Mouse (Mus musculus) ZHBTc4 (cell line): Measurements from ENCODE around the gene Asap2.

Experiments used
- DNase-seq: peaks from one replicate; pipeline ENCODE4 v3.0.0-alpha.2; 2011; ENCODE audit warnings: low read depth, low spot score

The Asap2 gene

DNA sequence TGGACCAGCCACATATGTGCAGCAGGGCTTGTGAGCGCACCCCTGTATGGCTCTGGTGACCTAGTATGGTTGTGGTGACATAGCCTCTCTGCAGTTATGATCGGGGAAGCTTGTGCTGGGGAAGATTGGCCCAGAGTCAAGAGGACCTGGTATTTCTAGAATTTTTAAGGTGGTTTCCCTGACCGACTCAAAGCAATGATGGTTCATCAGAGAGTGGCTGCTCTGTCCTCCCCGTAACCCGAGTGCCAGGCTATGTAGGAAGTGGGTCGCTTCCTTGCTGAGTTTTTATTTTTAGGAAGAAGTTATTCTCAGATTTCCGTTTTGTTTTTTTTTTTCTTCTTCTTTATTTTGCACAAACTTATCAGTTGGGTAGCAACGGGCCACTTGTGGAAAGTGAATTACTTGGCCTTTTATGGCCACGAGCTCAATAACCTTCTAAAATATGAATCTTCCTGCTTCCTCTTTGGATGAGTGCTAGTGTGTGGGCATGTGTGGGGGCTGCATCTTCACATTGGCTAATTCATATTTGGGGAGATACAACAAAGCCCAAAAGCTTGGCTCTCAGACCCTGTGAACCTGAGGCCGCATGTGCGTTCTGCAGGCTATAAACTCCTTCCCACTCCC, 218.0 kb downstream of the Asap2 start:
- no peak for DNase-seq

- DNase-seq, result no peak
These were observed 219.0 kb downstream of the Asap2 start for GRCm38 (mm10) chr12:21209273-21209672.

GRCm38 (mm10) chr12:21212876-21213275, 222.6 kb downstream of the Asap2 start:
- no peak for DNase-seq

GRCm38 (mm10) chr12:21214551-21215165, 224.4 kb downstream of the Asap2 start:
- no peak for DNase-seq

- DNase-seq, result no peak
These were observed 227.7 kb downstream of the Asap2 start for GRCm38 (mm10) chr12:21217776-21218444.

GRCm38 (mm10) chr12:21220596-21220995, 230.3 kb downstream of the Asap2 start:
- DNase-seq, result no peak

- peak; percentile 70 for DNase-seq
These were observed 233.7 kb downstream of the Asap2 start for GRCm38 (mm10) chr12:21223923-21224322.

GRCm38 (mm10) chr12:21225358-21225757, 235.1 kb downstream of the Asap2 start:
- DNase-seq, result no peak

DNA sequence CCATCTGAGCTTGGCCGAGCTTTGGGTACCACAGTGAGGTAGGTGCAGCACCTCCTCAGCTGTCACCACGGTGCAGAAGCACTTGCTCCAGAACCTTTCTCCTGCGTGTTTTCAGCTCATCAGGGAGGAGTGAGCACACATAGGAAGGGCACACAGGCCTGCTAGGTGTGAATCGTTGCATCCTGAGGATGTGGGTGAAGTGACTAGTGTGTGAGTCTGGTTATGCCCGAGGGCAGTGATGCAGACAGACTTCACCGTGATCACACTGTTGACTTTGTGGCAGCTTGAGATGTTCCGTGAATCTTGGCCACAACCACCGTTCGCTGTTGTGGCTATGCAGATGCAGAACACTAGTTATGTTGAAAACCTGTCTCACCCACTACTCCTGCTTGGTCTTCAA, 236.1 kb downstream of the Asap2 start:
- no peak for DNase-seq

GRCm38 (mm10) chr12:21227076-21227980, 237.1 kb downstream of the Asap2 start:
- DNase-seq, result peak; percentile 52

DNA sequence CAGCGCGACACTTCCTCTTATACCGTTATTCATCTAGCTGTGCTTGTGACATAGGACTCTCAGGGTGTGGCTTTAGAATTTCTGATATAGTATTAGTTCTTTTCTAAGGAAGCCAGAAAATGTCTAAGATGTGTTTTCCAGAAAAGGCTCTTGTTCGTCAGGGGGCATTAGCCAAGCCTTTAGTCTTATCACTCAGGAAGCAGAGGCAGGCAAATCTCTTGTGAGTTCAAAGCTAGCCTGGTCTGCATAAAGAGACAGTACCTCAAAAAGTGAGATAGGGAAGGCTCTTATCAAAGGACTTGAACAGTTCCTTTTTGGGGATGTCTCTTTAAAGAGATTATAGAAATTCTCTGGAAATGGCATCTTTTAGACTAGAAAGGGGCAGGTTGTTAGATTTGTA, 238.4 kb downstream of the Asap2 start:
- DNase-seq, result no peak

- DNase-seq, result peak; percentile 56
These were observed 239.0 kb downstream of the Asap2 start for GRCm38 (mm10) chr12:21229076-21229918.

DNA sequence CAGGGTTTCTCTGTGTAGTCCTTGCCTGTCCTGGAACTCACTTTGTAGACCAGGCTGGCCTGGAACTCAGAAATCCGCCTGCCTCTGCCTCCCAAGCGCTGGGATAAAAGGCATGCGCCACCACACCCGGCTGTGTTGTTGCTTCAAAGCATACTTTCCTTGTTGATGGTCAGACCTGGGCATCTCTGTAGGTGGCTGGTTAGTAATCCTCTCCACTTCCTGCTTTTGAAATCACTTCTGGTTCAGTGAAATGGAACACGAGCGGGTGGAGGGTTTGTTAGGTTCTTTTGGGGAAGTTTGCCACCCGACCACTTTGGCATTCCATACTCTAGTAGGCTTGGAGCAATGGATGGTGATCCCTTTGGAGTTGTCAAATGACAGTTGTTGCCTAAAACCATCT, 243.5 kb downstream of the Asap2 start:
- no peak for DNase-seq

GRCm38 (mm10) chr12:21234560-21234959, 244.3 kb downstream of the Asap2 start:
- DNase-seq, result no peak

DNA sequence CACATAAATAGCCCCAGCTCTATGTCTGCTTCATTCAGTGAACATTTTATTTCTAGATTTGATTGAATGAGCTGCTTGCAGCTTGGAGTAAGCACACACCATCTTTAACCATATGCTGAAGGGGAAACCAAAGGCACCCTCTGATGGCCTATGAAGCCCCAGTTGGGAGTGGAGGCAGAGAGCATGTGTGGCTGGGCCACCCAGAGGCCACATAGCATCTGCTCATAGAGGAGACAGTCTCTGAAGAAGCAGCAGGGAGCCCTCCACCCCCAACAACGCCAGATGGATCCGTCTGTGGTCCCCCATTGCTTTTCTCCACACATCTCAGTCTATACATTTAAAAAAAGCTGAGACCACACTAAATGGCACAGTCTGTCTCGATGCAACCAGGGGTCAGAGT, 251.7 kb downstream of the Asap2 start:
- DNase-seq, result no peak

- DNase-seq, result no peak
These were observed 254.2 kb downstream of the Asap2 start for GRCm38 (mm10) chr12:21244375-21244960.

DNA sequence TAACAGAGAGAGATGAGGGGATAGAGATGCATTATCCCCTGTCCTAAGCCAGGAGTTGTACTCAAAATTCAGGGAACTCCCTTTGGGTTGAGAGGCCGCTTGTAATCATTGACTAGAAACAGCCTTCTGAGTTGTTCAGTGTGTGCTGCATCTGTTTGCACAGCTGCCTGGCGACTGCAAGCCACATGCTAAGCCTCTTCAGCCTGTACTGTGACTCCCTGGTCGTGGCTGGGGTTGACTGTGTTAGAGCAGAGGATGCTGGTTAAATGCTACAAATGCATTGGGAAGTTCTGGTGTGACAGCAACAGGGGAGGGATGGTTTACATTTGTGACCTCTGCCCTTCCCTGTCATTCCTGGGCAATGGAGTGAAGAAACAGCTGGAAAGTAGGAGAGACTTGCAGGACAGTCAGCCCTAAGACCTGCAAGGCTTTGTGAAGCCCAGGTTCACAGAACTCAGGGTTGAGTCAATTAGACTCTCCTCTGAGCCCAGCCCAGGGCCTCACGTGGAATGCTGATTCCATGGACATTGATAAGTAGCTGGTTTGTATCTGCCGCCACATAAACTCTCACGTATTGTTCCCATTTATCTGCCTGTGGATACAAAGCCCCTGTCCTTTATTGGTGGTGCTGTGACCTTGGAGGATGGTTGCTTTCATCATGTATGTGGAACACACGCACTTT, 257.6 kb downstream of the Asap2 start:
- DNase-seq, result no peak

DNA sequence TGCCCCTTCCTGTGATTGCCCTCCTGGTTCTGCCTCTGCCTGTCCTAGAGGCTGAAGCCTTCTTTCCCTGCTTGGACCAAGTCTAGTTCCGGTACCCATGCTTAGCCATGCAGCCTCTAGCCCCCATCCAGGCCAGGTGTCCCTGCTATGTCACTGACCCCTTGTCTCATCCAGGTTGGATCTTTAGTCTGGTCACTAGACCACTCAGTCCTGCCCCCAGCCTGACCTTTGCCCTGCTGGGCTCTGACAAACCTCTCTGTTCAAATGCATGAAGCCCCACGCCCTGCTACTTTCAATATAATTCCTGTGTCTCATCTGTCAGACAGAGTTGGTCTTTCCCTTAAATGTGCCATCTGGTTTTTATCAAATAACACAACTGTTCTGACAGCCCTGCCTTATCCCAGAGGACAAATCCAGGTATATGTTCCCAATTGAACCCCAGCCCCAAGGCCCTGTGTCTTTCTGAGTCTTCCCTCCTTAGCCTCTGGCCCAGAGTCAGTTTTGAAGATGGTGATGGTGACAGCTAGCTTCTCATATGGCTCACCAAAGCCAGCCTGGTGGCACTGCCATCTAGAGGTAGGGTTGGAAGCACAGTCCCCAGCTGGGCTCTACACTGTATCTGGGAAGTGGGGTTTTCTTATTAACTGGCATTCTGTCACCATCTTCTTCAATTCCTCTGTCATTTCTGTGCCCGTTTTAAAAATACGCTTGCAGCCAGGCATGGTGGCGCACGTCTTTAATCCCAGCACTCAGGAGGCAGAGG, 270.4 kb downstream of the Asap2 start:
- DNase-seq, result peak; percentile 21

- no peak for DNase-seq
These were observed 271.3 kb downstream of the Asap2 start for GRCm38 (mm10) chr12:21261521-21261920.
